Mouse (Mus musculus): ENCODE results near the gene Lats2. TPM values are rescaled to one million over a fixed set of nuclear protein-coding genes. Genes with fewer than 3 reads are reported as not detected.

Lats2 gene
- total and polyA plus RNA-seq, 3 experiments: 1.1 to 4.0 (median 1.5) TPM

- in situ Hi-C loops (cut with MboI; ENCODE audit: low pct_ligation_motif_present, low pct_unique_long_range_greater_than_20kb, low sequenced_read_pairs) (no loop called here), dilution Hi-C loops (cut with MboI; ENCODE audit: extremely low pct_ligation_motif_present, extremely low pct_unique_long_range_greater_than_20kb, low sequenced_read_pairs) (no loop called here)
- no peak overlapping the region for H3K27ac ChIP-seq (ENCODE audit: insufficient read depth, low read depth)
- no peaks in the 10 kb centered on the region for H3K79me2 ChIP-seq (replicated peaks; ENCODE audit: control insufficient read depth, extremely low read depth, insufficient read depth, poor library complexity, severe bottlenecking)
- H3K36me3 ChIP-seq (replicated peaks in 1 of 2; ENCODE audit: control insufficient read depth in 1 of 2, insufficient read depth in 1 of 2, low read length in 1 of 2): no peaks in the 10 kb centered on the region
- no peak overlapping the region for H3K9ac ChIP-seq (ENCODE audit: insufficient read depth, low read depth)
- no peak overlapping the region for H3K4me2 ChIP-seq (ENCODE audit: insufficient read depth, low read depth, poor library complexity, severe bottlenecking)
- H3K9me3 ChIP-seq (replicated peaks; ENCODE audit: low read length): no peaks in the 10 kb centered on the region
- H3K27me3 ChIP-seq (replicated peaks): no peaks in the 10 kb centered on the region
- TF ChIP-seq NELFE (IDR thresholded peaks at IDR 0.05; ENCODE audit: low read depth, low read length): no peak
- no peak for TF ChIP-seq SMC3 (IDR thresholded peaks at IDR 0.05; ENCODE audit: low read depth, low read length)
- no peak for TF ChIP-seq IRF4 (IDR thresholded peaks at IDR 0.05; ENCODE audit: low read depth, low read length)
- TF ChIP-seq ZC3H11A (IDR thresholded peaks at IDR 0.05; ENCODE audit: low read depth, low read length): no peak
- no peak for TF ChIP-seq JUN (IDR thresholded peaks at IDR 0.05; ENCODE audit: insufficient read depth, low read depth, low read length)
- TF ChIP-seq MEF2A (IDR thresholded peaks at IDR 0.05; ENCODE audit: borderline replicate concordance, low read depth, low read length): no peak
- TF ChIP-seq TCF12 (IDR thresholded peaks at IDR 0.05; ENCODE audit: low read depth, low read length): no peak
- no peak for TF ChIP-seq MAFK (IDR thresholded peaks at IDR 0.05; ENCODE audit: insufficient replicate concordance, low read length)
- TF ChIP-seq CHD1 (IDR thresholded peaks at IDR 0.05; ENCODE audit: low read depth, low read length): no peak
- no peak for TF ChIP-seq KAT2A (IDR thresholded peaks at IDR 0.05; ENCODE audit: insufficient replicate concordance, low read length)
- TF ChIP-seq MXI1 (IDR thresholded peaks at IDR 0.05; ENCODE audit: low read depth, low read length): no peak
- H3K4me3 ChIP-seq (replicated peaks in 1 of 3; ENCODE audit: low read depth in 2 of 3, low read length in 2 of 3, poor library complexity in 1 of 3): no peak overlapping the region
- DNase-seq (ENCODE audit: extremely low read depth): no peak
- peaks cover 4 to 11% of the 10 kb centered on the region in 2 experiments; a peak in 3 of 4 replicates for H3K4me1 ChIP-seq (ENCODE audit: control insufficient read depth in 1 of 2, insufficient read depth in 2 of 2)
Observed at GRCm38 (mm10) chr14:57716601-57717245, 41.5 kb downstream of the Lats2 start.

DNA sequence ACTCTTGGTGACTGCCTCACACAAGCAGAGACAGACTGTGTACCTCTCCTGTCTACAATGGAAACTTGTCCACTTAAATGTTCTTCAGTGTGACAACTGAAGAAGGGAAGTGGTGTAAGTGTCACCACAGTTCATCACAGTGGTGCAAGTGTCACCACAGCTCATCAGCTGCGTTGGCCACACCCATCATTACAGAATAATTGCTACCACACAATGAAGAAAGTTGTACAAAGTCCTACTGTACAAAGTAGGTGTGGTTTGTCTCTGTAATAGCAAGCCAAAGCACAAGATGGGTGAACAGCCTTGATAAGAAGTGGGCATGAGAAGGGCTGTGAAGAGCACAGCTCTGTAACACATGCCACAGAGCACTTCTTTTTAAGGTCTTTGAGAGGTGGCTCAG is 45.3 kb downstream of the Lats2 start:
- no peak for DNase-seq (ENCODE audit: extremely low read depth)
- Histone ChIP-seq H3K4me3 (replicated peaks in 1 of 3; ENCODE audit: low read depth in 2 of 3, low read length in 2 of 3, poor library complexity in 1 of 3) (no peak overlapping the region), H3K4me2 (ENCODE audit: insufficient read depth, low read depth, poor library complexity, severe bottlenecking) (no peak overlapping the region), H3K4me1 (ENCODE audit: control insufficient read depth in 1 of 2, insufficient read depth in 2 of 2) (peaks cover 0 to 4% of the 10 kb centered on the region in 2 experiments; a peak in 3 of 4 replicates), H3K27ac (ENCODE audit: insufficient read depth, low read depth) (no peak overlapping the region), H3K9me3 (replicated peaks; ENCODE audit: low read length) (no peaks in the 10 kb centered on the region), H3K36me3 (replicated peaks in 1 of 2; ENCODE audit: control insufficient read depth in 1 of 2, insufficient read depth in 1 of 2, low read length in 1 of 2) (no peaks in the 10 kb centered on the region), H3K27me3 (replicated peaks) (no peaks in the 10 kb centered on the region), H3K9ac (ENCODE audit: insufficient read depth, low read depth) (no peak overlapping the region), H3K79me2 (replicated peaks; ENCODE audit: control insufficient read depth, extremely low read depth, insufficient read depth, poor library complexity, severe bottlenecking) (no peaks in the 10 kb centered on the region)
- in situ Hi-C loops (cut with MboI; ENCODE audit: low pct_ligation_motif_present, low pct_unique_long_range_greater_than_20kb, low sequenced_read_pairs) (no loop called here), dilution Hi-C loops (cut with MboI; ENCODE audit: extremely low pct_ligation_motif_present, extremely low pct_unique_long_range_greater_than_20kb, low sequenced_read_pairs) (no loop called here)
- TF ChIP-seq CHD1 (IDR thresholded peaks at IDR 0.05; ENCODE audit: low read depth, low read length): no peak
- TF ChIP-seq MXI1 (IDR thresholded peaks at IDR 0.05; ENCODE audit: low read depth, low read length): no peak
- no peak for TF ChIP-seq POLR2AphosphoS2 (IDR thresholded peaks at IDR 0.05; ENCODE audit: low read depth, low read length)
- TF ChIP-seq KAT2A (IDR thresholded peaks at IDR 0.05; ENCODE audit: insufficient replicate concordance, low read length): no peak
- no peak for TF ChIP-seq RAD21 (IDR thresholded peaks at IDR 0.05; ENCODE audit: low read depth, low read length)
- no peak for TF ChIP-seq ELF1 (IDR thresholded peaks at IDR 0.05; ENCODE audit: low read depth, low read length)
- no peak for TF ChIP-seq MAX (IDR thresholded peaks at IDR 0.05; ENCODE audit: low read length)
- TF ChIP-seq ETS1 (conservative IDR thresholded peaks at IDR 0.05; ENCODE audit: low read depth, low read length): no peak
- TF ChIP-seq JUND (conservative IDR thresholded peaks at IDR 0.05; ENCODE audit: low read depth, low read length): no peak
- TF ChIP-seq NELFE (IDR thresholded peaks at IDR 0.05; ENCODE audit: low read depth, low read length): no peak
- TF ChIP-seq CTCF (conservative IDR thresholded peaks at IDR 0.05 in 1 of 2, IDR thresholded peaks at IDR 0.05 in 1 of 2; ENCODE audit: low read depth in 2 of 2, low read length in 2 of 2): no peak
- TF ChIP-seq SMC3 (IDR thresholded peaks at IDR 0.05; ENCODE audit: low read depth, low read length): no peak
- TF ChIP-seq JUN (IDR thresholded peaks at IDR 0.05; ENCODE audit: insufficient read depth, low read depth, low read length): no peak
- no peak for TF ChIP-seq PAX5 (IDR thresholded peaks at IDR 0.05; ENCODE audit: low read length)
- no peak for TF ChIP-seq EP300 (IDR thresholded peaks at IDR 0.05; ENCODE audit: low read length)
- no peak for TF ChIP-seq IRF4 (IDR thresholded peaks at IDR 0.05; ENCODE audit: low read depth, low read length)
- TF ChIP-seq USF2 (conservative IDR thresholded peaks at IDR 0.05; ENCODE audit: low read depth, low read length): no peak

All from CH12.LX (cell line).